Mouse (Mus musculus): ENCODE results near the gene Arid5b. TPM values are rescaled to one million over a fixed set of nuclear protein-coding genes. Genes with fewer than 3 reads are reported as not detected.
A peak's percentile ranks its signal among the peaks of the same experiment; 100 is the strongest.

Arid5b gene
- polyA plus RNA-seq (2011; ENCODE audit: insufficient read depth, insufficient read length, low replicate concordance, missing spikeins), result 2.7 and 14.3 TPM in 2 replicates

- Histone ChIP-seq H3K4me3 (replicated peaks; ENCODE audit: control insufficient read depth, low read depth, low read length) (peak within 1 kb of the TSS; percentile 85), H3K4me1 (ENCODE audit: control insufficient read depth, insufficient read depth, low read length) (no peaks in the 10 kb centered on the region; the same call in 1 of the 2 replicates), H3K27ac (ENCODE audit: control insufficient read depth, insufficient read depth, low read depth, low read length, poor library complexity) (peak within 1 kb of the TSS; percentile 84)
- TF ChIP-seq POLR2A (IDR thresholded peaks at IDR 0.05; ENCODE audit: borderline replicate concordance, control insufficient read depth, low read depth, low read length) (no peak), CTCF (IDR thresholded peaks at IDR 0.05; ENCODE audit: control insufficient read depth, insufficient read depth, low read length) (no peak)
- WGBS, result under 1% methylated on average over 24 of the region's 24 CpGs
Measured at GRCm38 (mm10) chr10:68278632-68279361, at the start of gene Arid5b. TSS of gene Arid5b (minus strand) at chr10:68278740.

DNA sequence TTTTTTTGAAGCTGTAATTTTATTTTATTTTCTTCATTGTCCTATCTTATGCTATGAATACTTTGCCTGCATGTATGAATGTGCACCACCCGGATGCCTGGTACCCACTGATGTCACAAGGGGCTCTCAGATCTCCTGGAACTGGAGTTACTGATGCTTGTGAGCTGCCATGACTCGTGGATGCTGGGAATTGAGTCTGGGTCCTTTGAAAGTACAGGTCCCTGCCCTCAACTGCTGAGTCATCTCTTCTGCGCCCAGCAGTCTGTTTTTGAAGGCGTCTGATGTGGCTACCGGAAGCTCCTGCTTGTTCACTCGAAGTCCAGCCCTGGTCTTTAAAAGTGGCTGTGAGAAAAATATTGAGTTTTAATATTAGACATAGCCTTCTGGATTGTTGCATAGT is 46.8 kb upstream of the Arid5b start:
- Histone ChIP-seq H3K27ac (ENCODE audit: control insufficient read depth, insufficient read depth, low read depth, low read length, poor library complexity) (no peak overlapping the region), H3K4me3 (replicated peaks; ENCODE audit: control insufficient read depth, low read depth, low read length) (no peak overlapping the region), H3K4me1 (ENCODE audit: control insufficient read depth, insufficient read depth, low read length) (no peaks in the 10 kb centered on the region)
- 44% methylated on average over 6 of the region's 6 CpGs for WGBS
- TF ChIP-seq POLR2A (IDR thresholded peaks at IDR 0.05; ENCODE audit: borderline replicate concordance, control insufficient read depth, low read depth, low read length), result no peak
- TF ChIP-seq CTCF (IDR thresholded peaks at IDR 0.05; ENCODE audit: control insufficient read depth, insufficient read depth, low read length), result no peak

DNA sequence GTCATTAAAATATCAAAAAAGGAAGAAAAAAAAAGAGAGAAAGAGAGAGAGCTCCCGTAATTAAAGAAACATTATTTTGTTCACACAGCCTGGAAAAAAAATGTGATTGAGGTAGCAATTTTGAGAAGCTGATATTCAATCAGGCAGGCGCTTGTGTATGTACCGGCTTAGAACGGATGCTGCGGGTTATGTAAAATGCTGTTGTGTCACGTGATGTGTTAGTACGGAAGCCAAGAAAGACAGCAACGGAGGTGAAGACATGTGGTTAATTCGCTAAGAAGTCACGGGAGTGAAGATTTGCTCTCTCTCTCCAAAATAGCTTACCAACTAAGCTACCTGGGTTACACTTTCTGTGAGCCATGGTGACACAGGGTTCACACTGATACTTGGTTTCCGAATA is 45.5 kb upstream of the Arid5b start:
- no peak overlapping the region for H3K4me3 ChIP-seq (replicated peaks; ENCODE audit: control insufficient read depth, low read depth, low read length)
- TF ChIP-seq POLR2A (IDR thresholded peaks at IDR 0.05; ENCODE audit: borderline replicate concordance, control insufficient read depth, low read depth, low read length), result no peak
- TF ChIP-seq CTCF (IDR thresholded peaks at IDR 0.05; ENCODE audit: control insufficient read depth, insufficient read depth, low read length), result no peak
- no peaks in the 10 kb centered on the region for H3K4me1 ChIP-seq (ENCODE audit: control insufficient read depth, insufficient read depth, low read length)
- WGBS, result 85% methylated on average over 11 of the region's 11 CpGs
- H3K27ac ChIP-seq (ENCODE audit: control insufficient read depth, insufficient read depth, low read depth, low read length, poor library complexity), result no peak overlapping the region

DNA sequence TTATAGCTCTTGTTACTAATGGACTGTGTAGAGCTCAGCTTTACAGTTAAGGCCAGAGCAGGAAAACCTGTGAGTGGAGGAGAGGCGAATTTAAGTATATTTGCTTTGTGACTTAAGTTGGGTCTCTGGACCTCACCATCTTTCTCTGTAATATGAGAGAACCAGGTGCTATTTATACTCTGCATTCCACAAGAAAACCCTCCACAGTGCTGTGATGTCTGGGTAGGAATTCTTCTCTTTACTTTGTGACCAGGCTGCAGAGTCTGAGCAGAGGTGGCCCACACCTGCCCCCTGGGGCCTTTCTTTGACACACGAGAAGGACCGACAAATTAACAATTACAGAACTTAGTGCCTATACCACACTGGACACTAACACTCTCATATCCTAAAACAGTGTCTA is 44.6 kb upstream of the Arid5b start:
- no peak for TF ChIP-seq POLR2A (IDR thresholded peaks at IDR 0.05; ENCODE audit: borderline replicate concordance, control insufficient read depth, low read depth, low read length)
- no peak for TF ChIP-seq CTCF (IDR thresholded peaks at IDR 0.05; ENCODE audit: control insufficient read depth, insufficient read depth, low read length)
- 81% methylated on average over 3 of the region's 3 CpGs for WGBS

GRCm38 (mm10) chr10:68320986-68321385 is 42.4 kb upstream of the Arid5b start:
- TF ChIP-seq CTCF (IDR thresholded peaks at IDR 0.05; ENCODE audit: control insufficient read depth, insufficient read depth, low read length), result no peak
- TF ChIP-seq POLR2A (IDR thresholded peaks at IDR 0.05; ENCODE audit: borderline replicate concordance, control insufficient read depth, low read depth, low read length), result no peak
- H3K27ac ChIP-seq (ENCODE audit: control insufficient read depth, insufficient read depth, low read depth, low read length, poor library complexity), result no peak overlapping the region
- 81% methylated on average over 4 of the region's 4 CpGs for WGBS
- H3K4me1 ChIP-seq (ENCODE audit: control insufficient read depth, insufficient read depth, low read length), result no peaks in the 10 kb centered on the region
- H3K4me3 ChIP-seq (replicated peaks; ENCODE audit: control insufficient read depth, low read depth, low read length), result no peak overlapping the region

More for the DNA sequence above, 44.6 kb upstream of the Arid5b start:
- Histone ChIP-seq H3K27ac (ENCODE audit: control insufficient read depth, insufficient read depth, low read depth, low read length, poor library complexity) (no peak overlapping the region), H3K4me1 (ENCODE audit: control insufficient read depth, insufficient read depth, low read length) (no peaks in the 10 kb centered on the region), H3K4me3 (replicated peaks; ENCODE audit: control insufficient read depth, low read depth, low read length) (no peak overlapping the region)

- no peak overlapping the region for H3K27ac ChIP-seq (ENCODE audit: control insufficient read depth, insufficient read depth, low read depth, low read length, poor library complexity)
- WGBS, result 79% methylated on average over 5 of the region's 5 CpGs
- H3K4me1 ChIP-seq (ENCODE audit: control insufficient read depth, insufficient read depth, low read length), result no peaks in the 10 kb centered on the region
- no peak overlapping the region for H3K4me3 ChIP-seq (replicated peaks; ENCODE audit: control insufficient read depth, low read depth, low read length)
- TF ChIP-seq CTCF (IDR thresholded peaks at IDR 0.05; ENCODE audit: control insufficient read depth, insufficient read depth, low read length) (no peak), POLR2A (IDR thresholded peaks at IDR 0.05; ENCODE audit: borderline replicate concordance, control insufficient read depth, low read depth, low read length) (no peak)
Measured at GRCm38 (mm10) chr10:68320496-68320895, 42.0 kb upstream of the Arid5b start.

DNA sequence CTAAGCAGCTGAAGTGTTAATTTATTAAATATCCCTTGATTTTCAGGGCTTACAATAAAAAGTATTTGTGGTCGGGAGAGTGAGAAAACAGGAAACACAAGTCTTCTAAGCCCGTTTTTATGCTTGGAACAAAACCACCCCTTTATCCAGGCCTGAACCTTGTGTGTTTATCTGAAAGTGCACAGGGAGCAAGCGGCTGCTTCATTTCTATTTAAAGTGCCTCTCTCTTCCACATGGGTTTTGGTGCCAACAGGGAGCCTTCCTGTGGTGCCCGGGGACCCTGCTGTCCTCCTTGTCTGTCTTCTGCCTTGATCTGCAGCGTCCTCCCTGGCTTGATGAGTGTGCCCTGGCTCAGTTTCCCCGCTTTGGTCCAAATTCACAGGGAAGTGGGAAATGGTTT is 40.9 kb upstream of the Arid5b start:
- no peak overlapping the region for H3K4me3 ChIP-seq (replicated peaks; ENCODE audit: control insufficient read depth, low read depth, low read length)
- TF ChIP-seq CTCF (IDR thresholded peaks at IDR 0.05; ENCODE audit: control insufficient read depth, insufficient read depth, low read length), result no peak
- TF ChIP-seq POLR2A (IDR thresholded peaks at IDR 0.05; ENCODE audit: borderline replicate concordance, control insufficient read depth, low read depth, low read length), result no peak
- 34% methylated on average over 6 of the region's 6 CpGs for WGBS
- no peak overlapping the region for H3K27ac ChIP-seq (ENCODE audit: control insufficient read depth, insufficient read depth, low read depth, low read length, poor library complexity)
- H3K4me1 ChIP-seq (ENCODE audit: control insufficient read depth, insufficient read depth, low read length), result no peaks in the 10 kb centered on the region

- no peak overlapping the region for H3K27ac ChIP-seq (ENCODE audit: control insufficient read depth, insufficient read depth, low read depth, low read length, poor library complexity)
- H3K4me1 ChIP-seq (ENCODE audit: control insufficient read depth, insufficient read depth, low read length), result no peaks in the 10 kb centered on the region
- WGBS, result 69% methylated on average over 6 of the region's 6 CpGs
- TF ChIP-seq CTCF (IDR thresholded peaks at IDR 0.05; ENCODE audit: control insufficient read depth, insufficient read depth, low read length) (no peak), POLR2A (IDR thresholded peaks at IDR 0.05; ENCODE audit: borderline replicate concordance, control insufficient read depth, low read depth, low read length) (no peak)
- no peak overlapping the region for H3K4me3 ChIP-seq (replicated peaks; ENCODE audit: control insufficient read depth, low read depth, low read length)
Measured at GRCm38 (mm10) chr10:68318438-68318979, 40.0 kb upstream of the Arid5b start.
